Mouse (Mus musculus): ENCODE measurements around the gene Ndufs7.

Ndufs7 gene

GRCm38 (mm10) chr10:80262169-80262568, 13.2 kb downstream of the Ndufs7 start:
- DNase-seq (ENCODE audit: low read depth, low spot score), result no peak

- DNase-seq (ENCODE audit: low read depth, low spot score), result no peak
Measured at GRCm38 (mm10) chr10:80262776-80263365, 13.9 kb downstream of the Ndufs7 start.

GRCm38 (mm10) chr10:80264341-80265148, 15.6 kb downstream of the Ndufs7 start:
- peak; percentile 100 for DNase-seq (ENCODE audit: low read depth, low spot score)

- no peak for DNase-seq (ENCODE audit: low read depth, low spot score)
Measured at GRCm38 (mm10) chr10:80265149-80265486, 16.2 kb downstream of the Ndufs7 start.

- no peak for DNase-seq (ENCODE audit: low read depth, low spot score)
Measured at GRCm38 (mm10) chr10:80270099-80270498, 21.2 kb downstream of the Ndufs7 start.

- DNase-seq (ENCODE audit: low read depth, low spot score), result no peak
Measured at GRCm38 (mm10) chr10:80270734-80271181, 21.8 kb downstream of the Ndufs7 start.

- DNase-seq (ENCODE audit: low read depth, low spot score), result no peak
Measured at GRCm38 (mm10) chr10:80271186-80271843, 22.4 kb downstream of the Ndufs7 start.

- no peak for DNase-seq (ENCODE audit: low read depth, low spot score)
Measured at GRCm38 (mm10) chr10:80271870-80272585, 23.1 kb downstream of the Ndufs7 start.

GRCm38 (mm10) chr10:80273847-80274246, 24.9 kb downstream of the Ndufs7 start:
- no peak for DNase-seq (ENCODE audit: low read depth, low spot score)

GRCm38 (mm10) chr10:80276238-80276637, 27.3 kb downstream of the Ndufs7 start:
- DNase-seq (ENCODE audit: low read depth, low spot score), result no peak

- DNase-seq (ENCODE audit: low read depth, low spot score), result no peak
Measured at GRCm38 (mm10) chr10:80278390-80278789, 29.5 kb downstream of the Ndufs7 start.

- DNase-seq (ENCODE audit: low read depth, low spot score), result no peak
Measured at GRCm38 (mm10) chr10:80279273-80279672, 30.4 kb downstream of the Ndufs7 start.

- DNase-seq (ENCODE audit: low read depth, low spot score), result no peak
Measured at GRCm38 (mm10) chr10:80281304-80281703, 32.4 kb downstream of the Ndufs7 start.

GRCm38 (mm10) chr10:80281921-80282371, 33.0 kb downstream of the Ndufs7 start:
- DNase-seq (ENCODE audit: low read depth, low spot score), result peak; percentile 65

- no peak for DNase-seq (ENCODE audit: low read depth, low spot score)
Measured at GRCm38 (mm10) chr10:80282481-80283441, 33.8 kb downstream of the Ndufs7 start.

- DNase-seq (ENCODE audit: low read depth, low spot score), result no peak
Measured at GRCm38 (mm10) chr10:80285222-80286070, 36.5 kb downstream of the Ndufs7 start.

- DNase-seq (ENCODE audit: low read depth, low spot score), result no peak
Measured at GRCm38 (mm10) chr10:80288097-80288496, 39.2 kb downstream of the Ndufs7 start.

- DNase-seq (ENCODE audit: low read depth, low spot score), result no peak
Measured at GRCm38 (mm10) chr10:80288657-80289056, 39.7 kb downstream of the Ndufs7 start.

- DNase-seq (ENCODE audit: low read depth, low spot score), result peak; percentile 95
Measured at GRCm38 (mm10) chr10:80292251-80293146, 43.6 kb downstream of the Ndufs7 start, which contains the start of gene Rps15. Gene Rps15 (plus strand): TSS chr10:80292453.
